Mouse (Mus musculus) cerebellum, adult 2 months (tissue): ENCODE results near the gene T2. TPM values are rescaled to one million over a fixed set of nuclear protein-coding genes. Genes with fewer than 3 reads are reported as not detected.

Experiments used
- DNase-seq, 2 experiments: peaks; one replicate each; pipeline ENCODE4 v3.0.0; 2021
- H3K27ac ChIP-seq: fragments of 200-500 bp; 2 replicates; pipeline ENCODE4 v1.5.1; 2012; ENCODE audit warnings: low read length, control low read depth, inconsistent platforms; ENCODE audit not compliant: insufficient read depth
- H3K27me3 ChIP-seq: fragments of 200-500 bp; 2 replicates; pipeline ENCODE4 v1.6.1; 2012; ENCODE audit warnings: inconsistent platforms, mild to moderate bottlenecking, low read length, moderate library complexity; ENCODE audit not compliant: control insufficient read depth, insufficient read depth
- H3K4me1 ChIP-seq: fragments of 200-500 bp; 2 replicates; pipeline ENCODE4 v1.6.1; 2011; ENCODE audit warnings: low read length; ENCODE audit not compliant: control insufficient read depth, insufficient read depth
- H3K4me3 ChIP-seq: fragments of 200-500 bp; replicated peaks from 2 replicates; pipeline ENCODE3; 2011; ENCODE audit warnings: mild to moderate bottlenecking, low read depth, low read length, control low read depth; ENCODE audit not compliant: insufficient read depth
- CTCF ChIP-seq: fragments of 200-500 bp; IDR thresholded peaks from 2 replicates; pipeline ENCODE4 v1.5.1; 2011; ENCODE audit warnings: low read depth, mild to moderate bottlenecking, control low read depth, low read length, moderate library complexity, borderline replicate concordance; ENCODE audit not compliant: insufficient read depth
- POLR2A ChIP-seq: fragments of 200-500 bp; IDR thresholded peaks from 2 replicates; pipeline ENCODE4 v1.6.1; 2011; ENCODE audit warnings: low read length, control low read depth, borderline replicate concordance; ENCODE audit not compliant: insufficient read depth
- WGBS: fragments of 180-500 bp; shearing (Covaris S2); methylation state at CpG from one replicate; pipeline ENCODE4 v1.1.7; 2018; 5-methylcytosine and 5-hydroxymethylcytosine counted together
- polyA plus RNA-seq: library from polyadenylated mRNA; depleted of rRNA; stranded (reverse); fragments of >200 nt; gene quantifications from 2 replicates; pipeline ENCODE4 v1.2.3, GENCODE M21; 2012

The T2 gene
- polyA plus RNA-seq, 1 experiment, result 0.80 TPM

DNA sequence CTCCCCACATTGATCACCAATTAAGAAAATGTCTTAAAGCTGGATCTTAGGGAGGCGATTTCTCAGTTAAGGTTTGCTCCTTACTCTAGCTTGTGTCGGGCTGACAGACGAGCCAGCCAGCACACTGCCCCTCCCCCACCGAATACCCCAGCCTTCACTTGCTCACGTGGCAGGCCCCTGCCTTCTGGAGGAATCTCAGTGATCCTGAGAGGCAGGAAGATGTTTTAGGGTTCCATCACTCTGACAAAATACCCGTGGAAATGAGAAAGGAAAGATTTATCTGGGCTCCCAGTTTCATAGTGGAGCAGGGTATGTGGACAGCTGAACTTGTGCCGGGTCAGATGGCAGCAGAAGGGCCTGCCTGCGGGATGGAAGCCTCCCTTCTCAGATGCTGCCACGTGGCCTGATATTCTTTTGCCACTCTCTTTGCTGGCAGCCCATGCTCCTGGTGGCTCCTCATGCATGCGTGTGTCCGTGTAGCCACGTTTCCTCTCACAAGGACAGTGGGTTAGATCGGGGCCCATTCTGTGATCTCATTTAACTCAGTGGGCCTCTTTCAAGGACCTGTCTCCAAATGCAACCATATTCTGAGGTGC lies 14.9 kb downstream of the T2 start:
- no peak for DNase-seq
- Histone ChIP-seq H3K27ac (no peak overlapping the region), H3K4me1 (peaks cover 13% of the 10 kb centered on the region; the same call in 1 of the 2 replicates), H3K27me3 (no peaks in the 10 kb centered on the region), H3K4me3 (no peak overlapping the region)
- TF ChIP-seq CTCF, result no peak
- no peak for TF ChIP-seq POLR2A
- WGBS, result 46% methylated on average over 13 of the region's 13 CpGs

DNA sequence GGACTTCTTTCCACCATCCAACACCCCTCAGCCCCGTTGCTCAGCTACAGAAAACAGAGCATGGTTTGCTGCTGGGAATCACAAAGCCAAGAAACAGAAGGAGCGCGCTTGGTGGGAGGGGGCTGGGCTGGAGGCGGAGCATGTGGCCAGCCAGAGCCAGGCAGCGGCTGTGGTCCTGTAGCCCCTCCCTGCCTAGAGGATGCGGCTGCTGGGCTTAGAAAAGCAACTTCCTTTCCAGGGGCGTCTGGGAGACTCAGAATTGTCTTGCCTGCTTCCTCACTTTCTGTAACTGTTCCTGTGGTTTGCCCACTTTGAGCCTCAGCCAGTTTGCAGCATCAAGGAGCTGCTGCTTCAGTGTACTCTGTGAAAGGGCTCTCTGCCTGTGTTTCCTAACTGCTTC lies 16.0 kb downstream of the T2 start:
- no peak overlapping the region for H3K27ac ChIP-seq
- TF ChIP-seq CTCF, result no peak
- no peak for TF ChIP-seq POLR2A
- peak; percentile 48 to 57 for DNase-seq
- peaks cover 13% of the 10 kb centered on the region; the same call in 1 of the 2 replicates for H3K4me1 ChIP-seq
- 12% methylated on average over 7 of the region's 7 CpGs for WGBS
- H3K27me3 ChIP-seq, result no peaks in the 10 kb centered on the region
- peak overlapping the region; percentile 9 for H3K4me3 ChIP-seq

DNA sequence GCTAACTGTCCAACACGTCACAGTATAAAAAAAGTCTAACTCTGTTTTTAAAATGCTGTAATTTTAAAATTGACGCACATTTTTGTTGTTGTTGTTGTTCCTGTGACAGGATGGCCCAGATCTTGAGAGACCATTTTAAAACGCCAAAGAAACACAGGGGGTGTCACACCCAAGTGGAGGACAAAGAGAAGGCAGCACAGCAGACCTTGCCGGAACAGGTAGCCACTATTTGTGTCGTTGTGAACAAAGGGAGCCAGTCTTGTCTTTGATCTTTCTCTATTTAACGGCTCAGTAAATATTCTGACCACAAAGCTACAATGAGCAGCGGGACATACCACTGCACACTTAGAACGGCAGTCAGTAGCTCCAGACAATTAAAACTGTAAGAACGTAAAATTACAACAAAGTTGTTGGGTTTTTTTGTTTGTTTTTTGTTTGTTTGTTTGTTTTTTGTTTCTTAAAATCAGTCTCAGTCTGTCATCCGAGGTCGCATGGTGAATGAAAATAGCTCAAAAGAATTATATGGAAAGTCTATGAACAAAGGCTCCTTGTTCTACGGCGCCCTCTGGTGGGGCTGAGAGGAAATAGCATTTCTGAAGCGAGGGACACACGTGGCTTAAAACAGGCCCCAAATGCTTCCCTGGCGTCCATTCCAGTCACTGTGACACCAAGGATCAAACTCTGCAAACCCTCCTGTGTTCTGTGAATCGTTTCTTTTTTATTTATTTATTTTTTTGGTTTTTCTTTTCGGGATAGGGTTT lies 16.7 kb downstream of the T2 start:
- Histone ChIP-seq H3K4me1 (peaks cover 13% of the 10 kb centered on the region; the same call in 1 of the 2 replicates), H3K4me3 (peak overlapping the region; percentile 27), H3K27ac (no peak overlapping the region), H3K27me3 (no peaks in the 10 kb centered on the region)
- TF ChIP-seq CTCF (peak; percentile 85), POLR2A (no peak)
- 3% methylated on average over 18 of the region's 18 CpGs for WGBS
- DNase-seq, result peak; percentile 76 to 83

DNA sequence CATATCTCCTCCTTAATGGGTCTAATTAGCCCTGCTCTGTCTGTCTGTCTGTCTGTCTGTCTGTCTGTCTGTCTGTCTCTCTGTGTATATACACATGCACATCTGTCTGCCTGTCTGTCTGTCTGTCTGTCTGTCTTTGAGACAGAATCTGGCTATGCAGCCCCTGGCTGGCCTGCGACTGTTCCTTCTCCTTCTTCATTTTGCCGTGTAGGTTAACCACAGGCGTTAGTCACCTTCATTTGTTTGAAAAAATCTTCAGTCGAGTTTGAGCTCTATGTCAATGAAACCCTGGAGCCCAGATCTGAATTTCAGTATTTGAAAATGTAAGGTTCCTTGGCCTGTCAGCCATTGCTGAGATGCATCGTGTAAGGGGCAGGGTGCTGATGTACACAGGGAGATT lies 21.5 kb downstream of the T2 start:
- no peak for DNase-seq
- H3K27ac ChIP-seq, result no peak overlapping the region
- TF ChIP-seq CTCF (no peak), POLR2A (no peak)
- no peaks in the 10 kb centered on the region for H3K27me3 ChIP-seq
- 71% methylated on average over 5 of the region's 5 CpGs for WGBS
- H3K4me1 ChIP-seq, result peaks cover under 1% of the 10 kb centered on the region; the same call in 1 of the 2 replicates
- no peak overlapping the region for H3K4me3 ChIP-seq

DNA sequence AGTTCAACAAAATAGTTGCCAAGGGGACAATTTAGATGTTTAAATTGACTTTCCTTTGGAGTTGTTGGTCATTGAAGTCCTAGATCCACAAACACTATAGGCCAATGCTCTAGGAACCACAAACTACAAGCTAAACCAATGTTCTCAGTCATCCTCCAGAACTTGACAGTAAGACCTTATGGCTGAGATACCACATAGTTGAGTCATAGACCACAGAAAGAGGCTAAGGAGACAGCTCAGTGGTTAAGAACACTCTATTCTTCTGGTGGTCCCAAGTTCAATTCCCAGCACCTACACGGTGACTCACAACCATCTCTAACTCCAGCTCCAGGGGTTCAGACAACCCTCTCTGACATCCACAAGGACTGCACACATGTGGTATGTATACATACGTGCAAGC lies 29.6 kb downstream of the T2 start:
- TF ChIP-seq POLR2A, result no peak
- TF ChIP-seq CTCF, result no peak
- WGBS, result 93% methylated on average over 2 of the region's 2 CpGs
- no peak overlapping the region for H3K27ac ChIP-seq

DNA sequence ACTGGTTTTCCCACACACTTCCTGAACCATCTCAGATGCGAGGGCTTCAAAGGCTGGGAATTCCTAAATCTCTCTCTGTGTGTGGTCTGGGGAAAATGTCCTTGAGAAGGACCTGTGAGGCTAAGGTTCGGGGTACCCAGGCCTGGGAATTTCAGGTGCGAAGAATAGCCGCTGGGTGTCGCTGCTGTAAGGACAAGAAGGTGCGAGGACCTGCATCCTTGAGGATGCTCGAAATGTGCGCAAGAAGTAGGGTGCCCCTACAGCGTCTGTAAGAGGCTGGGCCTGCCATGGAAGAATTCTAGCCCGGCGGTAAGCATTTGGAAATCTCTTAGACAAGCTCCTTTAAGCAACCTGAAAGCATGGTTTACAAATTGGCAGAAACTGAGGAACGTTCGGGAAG lies 32.7 kb downstream of the T2 start:
- Histone ChIP-seq H3K4me1 (no peaks in the 10 kb centered on the region), H3K4me3 (no peak overlapping the region), H3K27ac (no peak overlapping the region), H3K27me3 (no peaks in the 10 kb centered on the region)
- DNase-seq, result peak; percentile 32 to 47
- peak; percentile 63 for TF ChIP-seq CTCF
- TF ChIP-seq POLR2A, result no peak
- 8% methylated on average over 13 of the region's 13 CpGs for WGBS

More for the DNA sequence above, 29.6 kb downstream of the T2 start:
- Histone ChIP-seq H3K4me3 (no peak overlapping the region), H3K4me1 (no peaks in the 10 kb centered on the region), H3K27me3 (no peaks in the 10 kb centered on the region)
- no peak for DNase-seq

DNA sequence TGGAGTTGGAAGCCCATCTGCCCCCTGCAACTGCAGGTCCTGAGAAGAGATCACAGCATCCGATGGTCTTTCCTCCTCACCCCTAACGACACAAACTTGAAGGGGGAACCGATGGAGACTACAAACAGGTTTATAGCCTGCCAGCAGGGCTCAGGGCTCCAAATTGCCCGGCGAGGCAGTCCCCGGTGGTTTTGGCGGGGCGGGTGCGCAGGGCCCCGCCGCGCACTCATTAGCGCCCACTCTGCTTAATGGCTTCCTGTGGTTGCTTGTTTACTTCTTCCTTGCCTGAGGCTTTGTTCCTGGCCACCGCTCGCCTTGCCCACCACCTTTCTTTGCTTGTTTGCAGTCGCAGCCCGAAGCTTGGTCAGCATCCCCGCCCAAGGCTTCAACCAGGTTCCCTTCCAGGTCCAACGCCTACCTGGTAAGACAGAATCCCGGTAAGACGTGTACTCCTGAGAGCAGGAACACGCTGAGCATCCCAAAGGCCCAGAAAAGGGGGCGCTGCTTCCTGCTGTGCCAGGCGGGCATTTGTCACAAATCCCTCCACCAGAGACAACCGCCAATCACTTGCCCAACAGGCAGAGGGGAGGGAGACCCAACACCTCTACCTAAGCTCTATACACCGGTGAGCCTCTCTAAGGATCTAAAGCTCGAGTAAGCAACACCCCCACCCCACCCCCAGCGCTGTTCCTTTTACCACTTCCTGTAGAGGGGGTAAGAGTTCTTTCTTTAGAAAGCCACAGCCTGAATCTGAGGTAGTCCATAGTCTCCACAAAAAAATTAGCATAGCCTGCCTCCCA lies 33.4 kb downstream of the T2 start:
- no peak for DNase-seq
- Histone ChIP-seq H3K4me3 (no peak overlapping the region), H3K27ac (no peak overlapping the region), H3K4me1 (no peaks in the 10 kb centered on the region), H3K27me3 (no peaks in the 10 kb centered on the region)
- 12% methylated on average over 28 of the region's 28 CpGs for WGBS
- TF ChIP-seq POLR2A, result no peak
- TF ChIP-seq CTCF, result no peak
